Mouse (Mus musculus): ENCODE results near the gene Kat7.

Kat7 gene

DNA sequence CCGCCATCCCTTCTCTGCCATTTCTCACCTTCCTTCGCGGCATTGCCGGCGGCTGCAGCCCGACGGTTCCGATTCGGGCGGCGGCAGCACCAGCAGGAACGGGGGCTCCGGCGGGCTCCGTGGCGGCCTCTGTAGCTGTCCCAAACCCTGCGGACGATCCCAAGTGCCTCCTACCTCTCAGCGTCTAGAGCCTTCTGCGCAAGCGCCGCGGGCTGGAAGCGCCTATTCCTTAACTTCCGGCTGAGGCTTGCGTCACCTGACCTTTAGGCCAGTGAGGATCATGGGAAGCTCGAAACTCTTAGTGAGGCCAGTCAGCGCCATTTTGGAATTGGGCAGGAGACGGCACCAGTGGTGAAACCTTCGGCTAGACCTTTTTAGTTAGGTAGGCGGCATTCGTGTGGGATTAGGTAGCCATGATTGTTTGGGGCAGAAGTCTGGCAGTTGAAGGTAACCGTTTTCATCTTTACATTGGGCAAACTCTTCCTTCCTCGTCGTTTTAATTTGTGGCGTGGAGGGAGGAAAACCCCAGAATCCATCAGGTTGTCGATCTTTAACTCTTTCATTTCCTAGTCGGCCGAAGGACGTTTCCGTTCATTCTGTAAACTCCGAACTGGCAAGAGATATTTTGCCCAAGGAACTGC, at the start of gene Kat7:
Kat7 (minus strand) TSS at position 240 of the 641 bp plus-strand sequence.
- DNase-seq: peak; percentile 96 to 99

- DNase-seq: no peak
These were observed 48.2 kb upstream of the Kat7 start for GRCm38 (mm10) chr11:95358263-95358662.

DNA sequence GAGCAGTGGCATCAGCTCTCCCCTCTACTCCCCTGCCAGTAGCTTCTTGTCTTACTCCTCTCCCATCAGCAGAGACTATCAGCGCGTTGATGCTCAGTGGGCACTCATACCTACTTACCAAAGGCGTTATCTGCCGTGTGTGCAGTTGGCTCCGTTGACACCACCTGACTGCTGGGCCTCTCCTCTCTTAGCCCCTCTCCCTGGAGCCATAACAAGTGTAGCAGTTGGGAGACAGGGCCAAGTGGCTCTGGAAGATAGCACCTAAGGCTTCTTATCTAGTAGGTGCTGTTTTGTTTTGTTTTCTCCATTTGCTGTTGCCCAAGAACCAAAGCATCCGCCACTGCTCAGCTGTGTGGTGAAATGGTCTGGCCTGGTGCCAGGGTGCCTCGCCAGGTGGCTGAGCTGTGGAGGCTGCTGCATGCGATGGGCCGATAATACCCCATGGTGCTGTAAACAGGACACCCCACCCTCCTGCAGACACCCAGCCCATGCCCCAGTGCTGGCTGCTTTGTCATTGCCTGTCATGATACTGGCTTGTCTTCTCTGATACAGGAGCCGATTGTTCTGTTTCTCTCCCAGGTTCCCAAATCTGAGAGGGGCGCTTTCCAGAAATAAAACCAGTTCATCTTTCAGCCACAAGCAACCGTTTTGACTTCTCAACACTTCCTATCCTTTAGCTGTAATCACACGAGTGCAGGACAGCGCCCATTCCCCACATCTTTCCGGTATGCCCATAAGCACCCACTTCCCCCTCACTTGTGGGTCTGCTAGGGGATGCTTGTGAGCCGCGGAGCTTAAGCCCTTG, 46.6 kb upstream of the Kat7 start:
- DNase-seq: peak in 1 of 2 experiments; percentile 24

DNA sequence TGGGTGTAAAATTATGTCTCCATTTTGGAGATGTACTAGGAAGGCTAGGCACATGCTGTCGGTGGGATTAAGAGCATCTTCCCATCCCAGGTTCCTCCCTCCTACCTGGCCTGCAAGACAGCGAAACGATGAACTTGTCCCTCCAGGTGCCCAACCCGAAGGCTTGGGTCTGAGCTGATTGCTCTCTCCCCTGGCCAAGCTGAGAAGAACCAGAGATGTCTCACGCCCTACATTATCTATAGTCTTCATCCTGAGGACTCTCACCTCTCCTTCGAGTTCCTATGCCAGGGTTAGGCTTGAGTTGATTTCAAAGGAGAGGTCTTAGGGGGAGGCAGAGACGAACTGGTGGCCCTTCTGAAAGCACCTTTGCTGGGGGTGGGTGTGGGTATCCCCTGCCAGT, 46.0 kb upstream of the Kat7 start:
- no peak for DNase-seq

DNA sequence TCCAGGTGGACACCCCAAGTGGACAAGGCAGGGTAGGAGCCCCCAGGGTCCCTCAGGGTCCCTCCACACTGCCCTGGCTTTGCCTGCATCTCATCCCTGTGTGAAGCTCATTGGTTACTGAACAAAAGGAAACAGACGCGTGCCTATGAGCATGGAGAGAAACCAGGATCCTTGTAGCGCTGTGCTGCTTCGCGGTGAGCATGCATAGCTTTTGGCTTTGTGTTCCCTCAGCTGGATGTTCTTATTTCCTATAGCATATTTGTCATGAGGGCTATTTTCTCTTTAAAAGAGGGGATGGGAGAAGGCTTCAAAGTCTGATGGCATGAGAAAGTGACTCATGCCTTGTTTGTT, 45.6 kb upstream of the Kat7 start:
- no peak for DNase-seq

GRCm38 (mm10) chr11:95354945-95355660, 45.1 kb upstream of the Kat7 start:
- no peak for DNase-seq

GRCm38 (mm10) chr11:95354228-95354944, 44.3 kb upstream of the Kat7 start:
- DNase-seq: no peak

GRCm38 (mm10) chr11:95353226-95353625, 43.2 kb upstream of the Kat7 start:
- no peak for DNase-seq

DNA sequence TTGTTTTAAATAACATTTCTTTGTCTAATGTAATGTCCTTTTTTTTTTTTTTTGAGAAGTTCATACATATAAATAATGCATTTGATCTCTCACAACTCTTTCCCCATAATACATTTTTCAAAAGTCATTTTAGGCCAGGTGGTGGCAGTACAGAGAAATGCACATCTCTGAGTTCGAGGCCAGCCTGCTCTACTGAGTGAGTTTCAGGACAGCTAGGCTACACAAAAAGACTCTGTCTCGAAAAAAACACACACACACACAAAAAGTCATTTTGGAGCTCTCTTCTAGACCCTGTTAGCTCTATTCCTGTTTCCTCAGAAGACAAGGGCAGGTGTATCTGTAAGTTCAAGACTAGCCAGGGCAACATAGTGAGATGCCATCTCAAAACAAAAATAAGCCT, 42.6 kb upstream of the Kat7 start:
- no peak for DNase-seq

GRCm38 (mm10) chr11:95350960-95351359, 40.9 kb upstream of the Kat7 start:
- no peak for DNase-seq

DNA sequence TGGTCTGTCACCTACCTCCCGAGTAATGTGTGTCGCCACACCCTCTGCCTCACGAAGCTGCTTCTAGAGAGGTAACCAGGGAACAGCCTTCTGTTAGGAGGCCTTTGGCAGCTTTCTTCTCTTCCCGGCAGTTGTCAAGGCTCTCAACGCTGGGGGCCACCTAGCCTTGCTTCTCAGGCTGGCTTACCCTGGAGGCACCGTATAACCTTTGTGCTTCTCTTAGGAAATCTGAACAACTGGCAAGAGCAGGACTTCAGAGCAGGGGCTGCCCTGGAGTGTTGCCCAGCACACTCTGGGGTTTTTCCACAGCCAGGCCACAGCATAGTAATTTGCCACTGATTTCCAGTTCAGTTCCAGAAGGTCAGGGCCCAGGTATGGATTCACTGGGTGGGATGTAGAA, 40.2 kb upstream of the Kat7 start:
- no peak for DNase-seq

- DNase-seq: no peak
These were observed 34.1 kb upstream of the Kat7 start for GRCm38 (mm10) chr11:95344181-95344580.

GRCm38 (mm10) chr11:95343180-95343579, 33.1 kb upstream of the Kat7 start:
- no peak for DNase-seq

DNA sequence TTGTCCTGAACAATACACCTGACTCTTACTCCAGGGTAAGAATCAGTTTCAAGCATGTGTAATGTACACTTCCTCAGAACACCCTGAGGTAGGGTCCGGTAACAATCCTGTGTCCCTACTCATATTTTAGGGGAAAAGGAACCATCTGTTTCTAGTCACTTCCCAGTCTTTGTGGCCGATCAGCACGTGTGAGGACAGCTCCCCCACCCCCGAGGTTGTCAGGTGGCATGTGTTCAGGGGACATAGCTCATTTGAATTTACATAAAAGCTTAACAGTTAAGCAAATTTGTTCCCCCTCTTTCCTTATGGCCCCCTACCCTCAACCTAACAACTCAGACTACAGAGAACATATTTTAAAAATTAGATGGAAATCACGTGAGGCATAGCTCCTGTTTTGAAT, 30.6 kb upstream of the Kat7 start:
- DNase-seq: no peak

GRCm38 (mm10) chr11:95340259-95340658, 30.2 kb upstream of the Kat7 start:
- DNase-seq: no peak

- no peak for DNase-seq
These were observed 29.5 kb upstream of the Kat7 start for GRCm38 (mm10) chr11:95339471-95340021.

- no peak for DNase-seq
These were observed 27.8 kb upstream of the Kat7 start for GRCm38 (mm10) chr11:95337846-95338342.

GRCm38 (mm10) chr11:95337129-95337813, 27.2 kb upstream of the Kat7 start:
- DNase-seq: peak; percentile 4 to 8

GRCm38 (mm10) chr11:95336568-95337128, 26.6 kb upstream of the Kat7 start, which contains the start of gene Fam117a:
Fam117a (plus strand) TSS chr11:95337018.
- peak; percentile 18 to 30 for DNase-seq

- no peak for DNase-seq
These were observed 24.5 kb upstream of the Kat7 start for GRCm38 (mm10) chr11:95334448-95335060.

- DNase-seq: no peak
These were observed 23.8 kb upstream of the Kat7 start for GRCm38 (mm10) chr11:95333805-95334204.
